Mouse (Mus musculus) brain, embryonic 14.5 days (tissue): ENCODE measurements at regions not wholly inside any gene's neighbourhood (a gene's known extent, or its start where the extent isn't known, plus 50 kb on each side); places are given as distances from the start of the nearest gene placed in this dataset.

Experiments used
- CTCF ChIP-seq: fragments of 200-500 bp; IDR thresholded peaks from 2 replicates; pipeline ENCODE4 v1.5.1; 2012; ENCODE audit warnings: inconsistent platforms, mild to moderate bottlenecking, moderate library complexity, borderline replicate concordance; ENCODE audit not compliant: insufficient read depth, insufficient read length; ENCODE audit errors: extremely low read depth
- POLR2A ChIP-seq: fragments of 200-500 bp; IDR thresholded peaks from 2 replicates; pipeline ENCODE4 v1.6.1; 2012; ENCODE audit warnings: mild to moderate bottlenecking, inconsistent platforms, borderline replicate concordance; ENCODE audit not compliant: poor library complexity, insufficient read depth, insufficient read length, severe bottlenecking; ENCODE audit errors: extremely low read depth

GRCm38 (mm10) chr1:183865586-183865985, 147.5 kb upstream of the Dusp10 start:
- no peak for TF ChIP-seq CTCF
- TF ChIP-seq POLR2A = no peak
